Mouse (Mus musculus) small intestine, adult 2 months (tissue): Measurements from ENCODE around the gene Cracr2a. TPM values are rescaled to one million over a fixed set of nuclear protein-coding genes. Genes with fewer than 3 reads are reported as not detected.

Source experiments
- H3K27ac ChIP-seq: fragments of 200-500 bp; 2 replicates; pipeline ENCODE4 v1.5.1; 2012; ENCODE audit warnings: low read depth, low read length, control low read depth, inconsistent platforms; ENCODE audit not compliant: insufficient read depth
- H3K27me3 ChIP-seq: fragments of 200-500 bp; 2 replicates; pipeline ENCODE4 v1.6.1; 2012; ENCODE audit warnings: mild to moderate bottlenecking, moderate library complexity, low read length, inconsistent platforms; ENCODE audit not compliant: control insufficient read depth, insufficient read depth
- H3K36me3 ChIP-seq: fragments of 200-500 bp; 2 replicates; pipeline ENCODE4 v1.6.1; 2012; ENCODE audit warnings: mild to moderate bottlenecking, low read length, control low read depth, inconsistent platforms; ENCODE audit not compliant: control insufficient read depth, insufficient read depth
- H3K4me1 ChIP-seq: fragments of 200-500 bp; 2 replicates; pipeline ENCODE4 v1.6.1; 2012; ENCODE audit warnings: low read length, inconsistent platforms, mixed read lengths; ENCODE audit not compliant: control insufficient read depth, insufficient read depth, insufficient read length
- H3K4me3 ChIP-seq: fragments of 200-500 bp; 2 replicates; pipeline ENCODE4 v1.5.1; 2012; ENCODE audit warnings: low read depth, mild to moderate bottlenecking, control low read depth, inconsistent platforms, low read length, moderate library complexity
- CTCF ChIP-seq: fragments of 200-500 bp; IDR thresholded peaks from 2 replicates; pipeline ENCODE4 v1.5.1; 2012; ENCODE audit warnings: low read depth, mild to moderate bottlenecking, control low read depth, inconsistent platforms, low read length, moderate library complexity, mixed read lengths; ENCODE audit not compliant: insufficient replicate concordance, insufficient read length; ENCODE audit errors: extremely low read depth
- POLR2A ChIP-seq: fragments of 200-500 bp; IDR thresholded peaks from 2 replicates; pipeline ENCODE4 v1.6.1; 2012; ENCODE audit warnings: low read depth, mild to moderate bottlenecking, control low read depth, inconsistent platforms, low read length, moderate library complexity
- WGBS: fragments of 180-500 bp; shearing (Covaris S2); methylation state at CpG from one replicate; pipeline ENCODE4 v1.1.7; 2018; 5-methylcytosine and 5-hydroxymethylcytosine counted together
- polyA plus RNA-seq: library from polyadenylated mRNA; depleted of rRNA; stranded (reverse); fragments of >200 nt; gene quantifications from 2 replicates; pipeline ENCODE4 v1.2.3, GENCODE M21; 2012

The Cracr2a gene
- polyA plus RNA-seq, 1 experiment, result 7.0 TPM

DNA sequence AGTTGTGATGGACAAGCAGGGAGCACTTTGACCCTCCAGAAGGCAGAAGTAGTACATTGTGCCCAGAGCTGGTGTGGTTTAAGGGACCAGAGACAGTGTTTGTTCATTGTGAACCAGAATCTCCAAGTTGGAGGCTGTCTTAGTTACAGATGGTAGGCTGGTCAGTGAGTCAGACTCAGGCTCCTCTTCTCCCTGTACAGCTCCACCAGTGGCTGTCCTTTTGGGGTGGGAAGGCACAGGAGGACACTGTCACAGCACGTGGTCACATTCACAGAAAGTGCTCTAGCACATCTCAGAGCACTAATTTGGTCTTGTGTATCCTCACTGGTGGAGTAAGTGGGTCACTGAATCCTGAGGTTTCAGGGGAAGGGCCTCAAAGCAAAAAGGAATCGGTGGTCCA lies 68.1 kb downstream of the Cracr2a start:
- Histone ChIP-seq H3K36me3 (no peaks in the 10 kb centered on the region), H3K27ac (no peak overlapping the region)

DNA sequence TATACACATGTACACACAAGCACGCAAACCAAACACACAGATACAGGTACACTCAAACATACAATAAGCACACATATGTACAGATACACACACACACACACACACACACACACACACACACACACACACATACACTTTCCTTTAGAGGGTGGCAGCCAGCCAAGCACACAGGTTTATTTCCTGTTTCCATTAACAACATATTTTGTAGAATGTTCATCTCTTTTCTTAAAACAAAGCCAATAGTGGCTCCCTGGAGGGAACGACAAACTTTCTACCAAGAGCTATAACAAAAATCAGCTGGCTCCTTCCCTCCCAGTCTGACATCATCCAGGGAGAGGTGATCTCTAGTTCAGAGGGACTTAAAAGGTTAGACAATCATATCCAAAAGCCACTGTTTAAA lies 73.7 kb downstream of the Cracr2a start:
- TF ChIP-seq CTCF (no peak), POLR2A (no peak)
- H3K4me1 ChIP-seq, result no peaks in the 10 kb centered on the region
- no peaks in the 10 kb centered on the region for H3K36me3 ChIP-seq
- no peak overlapping the region for H3K27ac ChIP-seq
- no peaks in the 10 kb centered on the region for H3K27me3 ChIP-seq
- no peak overlapping the region for H3K4me3 ChIP-seq
- WGBS, result 75% methylated on average over 2 of the region's 2 CpGs

More for the DNA sequence above, 68.1 kb downstream of the Cracr2a start:
- 87% methylated on average over 2 of the region's 2 CpGs for WGBS
- no peak overlapping the region for H3K4me3 ChIP-seq
- no peaks in the 10 kb centered on the region for H3K4me1 ChIP-seq
- TF ChIP-seq POLR2A, result no peak
- TF ChIP-seq CTCF, result no peak
- no peaks in the 10 kb centered on the region for H3K27me3 ChIP-seq

DNA sequence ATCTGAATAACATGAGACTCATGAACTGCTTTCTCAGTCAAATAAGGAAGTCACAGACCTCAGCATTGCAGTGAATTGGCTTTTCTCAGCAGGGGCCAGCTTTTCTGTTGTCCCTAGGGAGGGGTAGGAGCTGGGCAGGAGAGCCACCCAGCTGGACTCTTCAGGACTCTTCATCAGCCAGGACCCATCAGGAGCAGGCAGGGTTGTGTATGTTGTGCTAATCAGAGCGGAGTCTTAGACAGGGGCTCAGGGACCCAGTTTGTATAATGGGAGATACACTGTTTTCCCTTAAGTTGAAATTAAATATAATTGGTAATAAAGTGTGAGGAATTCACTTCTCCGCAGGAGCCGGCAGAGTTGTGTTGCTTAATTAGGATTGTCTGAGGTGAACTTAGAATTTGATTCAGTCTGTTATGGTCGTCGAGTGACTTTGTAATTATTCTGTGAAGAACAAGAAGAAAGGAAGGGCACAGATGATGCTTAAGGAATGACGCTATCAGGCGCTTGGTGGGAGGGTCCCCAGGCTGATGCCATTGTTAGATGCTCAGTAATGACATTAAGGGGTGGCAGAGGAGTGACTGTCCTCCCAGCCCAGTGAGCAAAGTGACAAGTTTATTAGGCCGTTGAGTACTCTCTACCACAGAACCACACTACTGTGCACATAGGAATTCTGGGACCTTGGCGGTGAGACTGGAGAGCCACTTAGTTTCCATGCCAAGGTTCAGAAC lies 74.5 kb downstream of the Cracr2a start:
- no peak overlapping the region for H3K4me3 ChIP-seq
- H3K36me3 ChIP-seq, result no peaks in the 10 kb centered on the region
- H3K4me1 ChIP-seq, result no peaks in the 10 kb centered on the region
- TF ChIP-seq CTCF (no peak), POLR2A (no peak)
- H3K27me3 ChIP-seq, result no peaks in the 10 kb centered on the region
- 83% methylated on average over 9 of the region's 9 CpGs for WGBS
- H3K27ac ChIP-seq, result no peak overlapping the region

DNA sequence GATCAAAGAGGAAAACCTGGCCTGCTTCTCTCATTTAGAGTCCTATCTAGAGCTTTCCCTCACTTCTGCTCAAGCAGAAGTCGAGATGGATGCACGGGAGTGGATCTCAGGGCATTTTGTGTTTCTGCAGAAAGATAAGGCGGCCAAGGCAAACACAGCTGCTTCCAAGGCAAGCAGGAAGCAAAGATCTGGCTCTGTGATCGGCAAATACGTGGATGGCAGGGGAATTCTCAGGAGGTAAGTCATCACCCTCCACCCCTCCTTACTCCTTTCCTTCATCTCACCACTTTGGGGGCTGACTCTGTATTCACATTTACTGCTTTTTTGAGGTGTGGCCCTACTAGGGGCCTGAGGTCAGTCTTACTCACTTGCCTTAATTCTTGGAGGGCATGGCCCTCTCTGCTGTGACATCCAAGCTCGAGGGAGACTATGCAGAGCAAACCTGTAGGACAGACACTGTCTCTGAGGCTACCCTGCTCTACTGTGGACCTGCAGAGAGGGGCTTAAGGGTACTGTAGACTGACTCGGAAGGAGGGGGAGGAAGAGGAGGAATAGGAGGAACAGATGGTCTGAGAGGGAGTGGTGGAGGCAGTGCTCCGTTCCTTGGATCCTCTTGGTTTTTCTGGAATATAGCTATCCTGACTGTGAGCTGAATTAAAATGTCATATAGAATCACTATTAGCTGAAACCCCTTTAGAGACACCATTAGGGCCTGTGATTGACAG lies 80.1 kb downstream of the Cracr2a start:
- Histone ChIP-seq H3K4me3 (no peak overlapping the region), H3K27me3 (no peaks in the 10 kb centered on the region), H3K27ac (no peak overlapping the region), H3K36me3 (no peaks in the 10 kb centered on the region), H3K4me1 (no peaks in the 10 kb centered on the region)
- WGBS, result 34% methylated on average over 8 of the region's 8 CpGs
- TF ChIP-seq POLR2A, result no peak
- TF ChIP-seq CTCF, result no peak

DNA sequence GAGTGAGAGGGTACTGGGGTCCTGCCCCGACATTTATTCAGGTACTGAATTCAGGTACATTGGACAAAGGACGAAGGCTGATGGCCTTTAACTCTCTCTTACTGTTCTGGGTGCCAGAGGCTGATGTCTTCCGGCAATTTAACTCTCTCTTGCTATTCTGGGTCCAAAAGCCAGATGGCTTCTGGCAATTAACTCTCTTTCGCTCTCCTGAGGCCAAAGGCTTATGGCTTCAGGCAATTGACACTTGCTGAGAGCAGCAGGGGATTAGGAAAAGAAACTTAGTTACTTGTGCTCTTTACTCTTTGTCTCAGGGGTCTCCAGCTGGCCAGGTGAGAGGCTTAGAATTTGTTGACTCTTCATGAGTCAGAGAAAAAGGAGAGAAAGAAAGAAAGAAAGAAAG lies 94.8 kb downstream of the Cracr2a start:
- Histone ChIP-seq H3K4me3 (no peak overlapping the region), H3K36me3 (no peaks in the 10 kb centered on the region), H3K27me3 (no peaks in the 10 kb centered on the region), H3K4me1 (no peaks in the 10 kb centered on the region), H3K27ac (no peak overlapping the region)
- 78% methylated on average over 4 of the region's 4 CpGs for WGBS
- no peak for TF ChIP-seq POLR2A
- no peak for TF ChIP-seq CTCF

DNA sequence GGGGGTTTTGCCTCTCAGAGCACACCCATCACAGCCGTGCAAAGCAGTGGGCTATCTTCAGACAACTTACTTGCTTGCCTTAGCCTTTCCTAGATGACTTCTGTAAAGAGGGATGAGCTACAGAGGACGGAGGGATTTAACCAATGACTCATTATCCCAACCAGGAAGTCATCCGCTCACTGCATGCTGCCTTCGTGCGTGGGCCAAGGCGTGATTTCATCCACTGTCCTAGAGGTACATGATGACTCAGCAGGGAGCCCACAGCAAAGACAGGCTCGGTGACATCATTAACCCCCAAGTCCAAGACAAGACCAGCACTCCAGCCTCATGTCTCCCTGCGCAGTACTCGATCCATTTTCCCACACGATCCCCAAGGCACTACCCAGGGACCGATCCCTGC lies 96.0 kb downstream of the Cracr2a start:
- WGBS, result 92% methylated on average over 11 of the region's 11 CpGs
- H3K4me3 ChIP-seq, result no peak overlapping the region
- no peaks in the 10 kb centered on the region for H3K27me3 ChIP-seq
- H3K27ac ChIP-seq, result no peak overlapping the region
- no peaks in the 10 kb centered on the region for H3K36me3 ChIP-seq
- no peaks in the 10 kb centered on the region for H3K4me1 ChIP-seq
- TF ChIP-seq CTCF (no peak), POLR2A (no peak)

DNA sequence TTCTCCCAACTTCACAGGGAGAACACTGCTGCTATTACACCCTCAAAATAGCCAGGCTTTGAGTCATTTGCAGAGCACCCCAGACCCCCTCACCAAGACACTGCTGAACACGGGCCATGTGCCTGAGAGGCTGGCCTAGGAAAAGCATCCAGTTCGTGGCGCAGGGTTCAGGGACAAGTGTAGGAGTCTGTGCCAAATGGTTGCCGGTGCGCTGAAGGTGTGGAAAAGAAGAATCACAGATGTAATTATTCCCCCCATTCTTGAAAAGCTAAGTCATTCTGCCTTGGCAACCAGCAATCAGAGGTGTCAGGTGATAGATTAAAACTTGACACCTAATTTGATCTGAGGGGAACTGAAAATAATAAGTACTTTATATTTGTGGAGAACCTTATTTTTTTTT lies 98.3 kb downstream of the Cracr2a start:
- Histone ChIP-seq H3K4me3 (no peak overlapping the region), H3K4me1 (no peaks in the 10 kb centered on the region), H3K27me3 (no peaks in the 10 kb centered on the region), H3K36me3 (no peaks in the 10 kb centered on the region), H3K27ac (no peak overlapping the region)
- TF ChIP-seq CTCF, result no peak
- TF ChIP-seq POLR2A, result no peak
- 84% methylated on average over 5 of the region's 5 CpGs for WGBS

DNA sequence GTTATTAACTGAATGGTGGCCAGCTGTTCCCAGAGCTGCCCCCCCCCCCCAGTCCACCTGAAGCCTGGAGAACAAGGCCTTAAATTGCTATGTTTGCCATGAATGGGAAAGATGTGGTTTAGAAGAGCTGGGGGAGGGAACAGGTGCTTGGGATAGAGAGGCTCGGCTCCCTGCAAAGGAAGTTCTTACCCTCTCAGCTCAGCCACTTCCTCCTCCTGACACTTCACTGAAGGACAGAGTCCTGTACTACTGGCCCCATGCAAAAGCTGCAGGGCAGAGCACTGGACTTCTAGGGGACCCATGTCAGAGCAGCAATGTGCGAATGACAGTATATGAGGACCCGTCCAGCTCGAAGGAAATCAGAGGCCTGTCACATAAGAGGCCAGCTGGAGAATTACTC lies 98.8 kb downstream of the Cracr2a start:
- H3K4me3 ChIP-seq, result no peak overlapping the region
- TF ChIP-seq CTCF (no peak), POLR2A (no peak)
- H3K27ac ChIP-seq, result no peak overlapping the region
- no peaks in the 10 kb centered on the region for H3K36me3 ChIP-seq
- H3K27me3 ChIP-seq, result no peaks in the 10 kb centered on the region
- 81% methylated on average over 4 of the region's 4 CpGs for WGBS
- H3K4me1 ChIP-seq, result no peaks in the 10 kb centered on the region
